Mouse (Mus musculus) right cerebral cortex, postnatal 4 days (tissue): ENCODE data around the gene Casp1.

Experiments
- DNase-seq: peaks from one replicate; pipeline ENCODE4 v3.0.0-alpha.2; 2022

Gene Casp1

GRCm38 (mm10) chr9:5298329-5299131 lies at the start of gene Casp1:
Gene Casp1, plus strand, starts transcription at chr9:5298517.
- no peak for DNase-seq

- DNase-seq: no peak
Observed at GRCm38 (mm10) chr9:5263951-5264475, 34.3 kb upstream of the Casp1 start.

GRCm38 (mm10) chr9:5270274-5270673 lies 28.0 kb upstream of the Casp1 start:
- no peak for DNase-seq

DNA sequence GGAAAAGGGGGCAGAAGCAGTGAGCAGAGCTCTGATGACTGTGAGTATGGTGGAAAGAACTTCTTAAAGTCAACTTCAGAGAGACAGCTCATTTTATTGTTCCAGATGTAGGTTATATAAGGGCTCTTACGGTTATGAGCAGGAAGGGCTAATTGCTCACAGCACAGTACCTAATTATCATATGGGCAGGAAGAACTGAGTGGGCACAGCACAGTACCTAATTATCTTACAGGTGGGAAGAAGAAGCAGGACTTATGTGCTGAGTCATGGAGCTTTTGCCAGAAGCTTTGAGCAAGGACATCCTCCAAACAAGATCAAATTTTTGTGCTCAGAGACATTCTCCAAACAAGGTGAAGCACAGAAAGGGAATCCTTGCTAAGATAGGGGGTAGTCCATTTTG lies 27.4 kb upstream of the Casp1 start:
- no peak for DNase-seq

DNA sequence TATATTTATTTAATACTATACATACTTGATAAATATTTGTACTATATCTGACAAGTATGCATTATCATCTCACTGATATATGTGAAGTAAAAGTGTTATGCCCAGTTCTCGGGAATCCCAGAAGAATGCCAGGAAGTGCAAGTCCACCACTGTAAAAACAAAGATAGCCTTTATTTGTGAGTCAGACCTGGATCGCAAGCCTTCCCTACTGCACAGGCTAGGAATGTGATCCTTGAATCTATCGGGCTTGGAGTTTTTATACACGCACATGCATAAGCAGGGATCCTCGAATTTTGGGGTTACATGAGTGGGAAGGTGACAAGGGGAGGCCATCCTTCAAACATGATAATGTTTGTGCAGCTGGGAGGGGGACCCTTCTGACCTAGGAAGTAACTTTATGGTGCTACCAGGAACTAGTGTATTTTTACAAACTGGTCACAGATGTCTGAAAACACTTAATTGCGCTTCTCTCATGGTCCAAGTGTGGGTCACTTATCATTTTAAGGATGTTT lies 26.9 kb upstream of the Casp1 start:
- DNase-seq: no peak

DNA sequence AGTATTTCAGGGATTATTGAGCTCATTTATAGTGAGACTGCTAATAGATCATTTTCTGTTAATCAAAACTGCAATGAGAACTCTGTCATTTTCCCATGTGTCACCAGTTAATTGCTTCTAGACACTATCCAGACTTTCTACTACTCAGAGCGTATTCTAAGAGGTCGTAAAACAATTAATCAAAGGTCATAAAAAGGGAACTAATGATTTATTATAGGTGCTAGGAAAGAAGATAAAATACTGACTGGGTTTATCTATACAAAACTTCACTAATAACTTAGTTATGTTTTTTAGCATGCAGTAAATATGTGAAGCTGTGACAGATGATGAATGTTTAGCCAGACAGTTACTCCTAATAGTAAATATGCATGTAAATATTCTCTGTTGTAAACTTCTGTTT lies 12.2 kb upstream of the Casp1 start:
- DNase-seq: no peak

DNA sequence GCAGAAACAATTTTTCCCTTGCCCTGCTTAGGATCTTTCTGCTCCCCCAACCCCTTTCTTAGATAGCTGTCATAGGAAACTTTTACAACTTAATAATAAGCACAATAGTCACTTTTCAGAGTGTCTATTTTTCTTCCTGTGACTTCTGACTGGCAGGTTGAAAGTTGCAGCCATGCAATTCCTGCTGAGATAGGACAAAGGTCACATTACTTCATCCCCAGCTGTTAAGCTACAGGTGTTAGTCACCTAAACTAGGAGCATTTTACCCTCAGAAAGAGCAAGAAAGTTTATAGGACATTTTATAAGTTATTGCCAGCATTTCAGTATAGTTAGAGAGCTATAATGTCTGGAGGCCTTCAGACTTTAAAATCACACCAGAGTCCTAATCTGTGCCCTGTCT lies 11.7 kb upstream of the Casp1 start:
- no peak for DNase-seq

- no peak for DNase-seq
Observed at GRCm38 (mm10) chr9:5296354-5297237, 1.7 kb upstream of the Casp1 start.

GRCm38 (mm10) chr9:5299132-5299381 lies 740 bp downstream of the Casp1 start:
- no peak for DNase-seq

- DNase-seq: no peak
Observed at GRCm38 (mm10) chr9:5308561-5308960, 10.2 kb downstream of the Casp1 start, which contains the start of gene Casp4. Gene Casp4, plus strand, starts transcription at chr9:5308828.

DNA sequence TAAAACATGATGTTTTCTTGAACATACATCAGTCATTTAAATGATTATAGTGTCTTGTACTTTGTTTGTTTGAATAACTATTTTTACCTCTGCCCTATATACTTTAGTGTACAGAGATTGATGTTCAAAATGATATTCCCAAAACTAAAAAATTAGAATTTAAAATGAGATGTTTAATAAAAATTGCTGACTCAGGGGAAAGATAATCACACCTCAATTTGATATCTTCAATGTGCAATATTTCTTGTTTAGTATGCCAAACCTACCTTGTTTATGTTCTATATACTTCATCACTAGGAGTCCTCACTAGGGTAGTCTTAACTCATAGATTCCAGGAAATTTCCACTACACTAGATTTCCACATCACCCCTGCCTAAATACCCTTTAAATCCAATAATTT lies 11.8 kb downstream of the Casp1 start:
- DNase-seq: no peak

DNA sequence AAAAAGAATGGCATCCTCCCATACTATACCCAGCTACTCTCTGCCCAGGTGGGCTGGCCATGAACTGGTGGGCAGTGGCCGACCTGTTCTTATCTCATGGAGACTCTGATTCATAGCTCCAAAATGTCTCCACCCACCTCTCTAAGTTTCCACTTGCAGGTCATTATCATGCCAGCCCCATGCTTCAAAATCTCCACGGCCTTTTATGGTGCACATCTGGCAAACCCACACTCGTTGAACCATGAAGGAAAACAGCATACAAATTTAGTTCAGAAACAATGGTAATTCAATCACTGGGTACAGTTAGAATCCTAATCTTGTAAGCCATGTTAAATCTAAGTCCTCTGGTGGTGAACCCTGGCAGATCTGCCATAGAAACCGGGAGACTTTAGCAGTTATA lies 13.1 kb downstream of the Casp1 start:
- no peak for DNase-seq

GRCm38 (mm10) chr9:5328204-5328603 lies 29.9 kb downstream of the Casp1 start:
- no peak for DNase-seq

GRCm38 (mm10) chr9:5332441-5332840 lies 34.1 kb downstream of the Casp1 start:
- no peak for DNase-seq

- no peak for DNase-seq
Observed at GRCm38 (mm10) chr9:5333422-5333821, 35.1 kb downstream of the Casp1 start.

DNA sequence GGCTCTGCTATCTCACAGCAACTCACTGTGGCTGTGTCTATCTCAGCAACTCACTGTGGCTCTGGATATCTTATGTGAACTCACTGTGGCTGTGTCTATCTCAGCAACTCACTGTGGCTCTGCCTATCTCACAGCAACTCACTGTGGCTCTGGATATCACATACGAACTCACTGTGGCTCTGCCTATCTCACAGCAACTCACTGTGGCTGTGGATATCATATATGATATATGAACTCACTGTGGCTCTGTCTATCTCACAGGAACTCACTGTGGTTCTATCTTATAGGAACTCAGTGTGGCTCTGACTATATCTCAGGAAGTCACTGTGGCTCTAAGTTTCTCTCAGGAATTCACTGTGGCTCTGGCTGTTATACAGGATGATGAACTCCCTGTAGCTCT lies 44.8 kb downstream of the Casp1 start:
- DNase-seq: no peak

GRCm38 (mm10) chr9:5344090-5344489 lies 45.8 kb downstream of the Casp1 start:
- no peak for DNase-seq

GRCm38 (mm10) chr9:5345291-5345898 lies 47.1 kb downstream of the Casp1 start, which contains the start of gene Casp12:
Gene Casp12, plus strand, starts transcription at chr9:5345430.
- DNase-seq: no peak

GRCm38 (mm10) chr9:5347381-5347780 lies 49.1 kb downstream of the Casp1 start:
- no peak for DNase-seq

GRCm38 (mm10) chr9:5353673-5354072 lies 55.4 kb downstream of the Casp1 start:
- DNase-seq: no peak

GRCm38 (mm10) chr9:5356801-5357200 lies 58.5 kb downstream of the Casp1 start:
- DNase-seq: no peak
